In the genomic region with DNA sequence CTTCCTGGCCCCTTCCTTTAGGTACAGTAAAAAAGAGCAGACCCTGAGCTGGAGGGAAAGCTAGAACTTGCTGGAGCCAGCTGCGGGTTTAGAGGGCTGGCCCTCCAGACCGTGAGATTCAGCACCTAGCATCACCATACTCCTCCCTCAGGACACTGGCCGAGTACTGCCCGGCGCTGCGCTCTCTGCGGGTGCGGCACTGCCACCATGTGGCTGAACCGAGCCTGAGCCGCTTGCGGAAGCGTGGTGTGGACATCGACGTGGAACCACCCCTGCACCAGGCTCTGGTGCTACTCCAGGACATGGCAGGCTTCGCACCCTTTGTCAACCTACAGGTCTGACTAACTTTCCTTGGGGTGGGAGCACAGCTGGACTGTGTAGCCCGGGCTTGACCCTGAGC, we compare ENCODE assay signal across 1 mouse cellular context.
TF ChIP-seq lines count a peak whose summit lies in the region.

No protein-coding gene starts in this region.

TF ChIP-seq in myocyte, 11 proteins besides CTCF, POLR2A, EP300 and RAD21:
- TF ChIP-seq MAX (IDR thresholded peaks at IDR 0.05; ENCODE audit: low read depth) (no peak), MYOG (IDR thresholded peaks at IDR 0.05; ENCODE audit: control insufficient read depth in 1 of 3, insufficient read depth in 1 of 3, insufficient read length in 2 of 3, low read depth in 2 of 3) (peak in 1 of 3 experiments; percentile 27), POLR2AphosphoS2 (IDR thresholded peaks at IDR 0.05; ENCODE audit: insufficient read length, low read depth) (peak; percentile 83)
